Mouse (Mus musculus): ENCODE measurements around the gene Nup188. TPM values are rescaled to one million over a fixed set of nuclear protein-coding genes. Genes with fewer than 3 reads are reported as not detected.

Gene Nup188
- total RNA-seq, 2 experiments from 2014 or later, result 29.6 to 30.3 TPM

DNA sequence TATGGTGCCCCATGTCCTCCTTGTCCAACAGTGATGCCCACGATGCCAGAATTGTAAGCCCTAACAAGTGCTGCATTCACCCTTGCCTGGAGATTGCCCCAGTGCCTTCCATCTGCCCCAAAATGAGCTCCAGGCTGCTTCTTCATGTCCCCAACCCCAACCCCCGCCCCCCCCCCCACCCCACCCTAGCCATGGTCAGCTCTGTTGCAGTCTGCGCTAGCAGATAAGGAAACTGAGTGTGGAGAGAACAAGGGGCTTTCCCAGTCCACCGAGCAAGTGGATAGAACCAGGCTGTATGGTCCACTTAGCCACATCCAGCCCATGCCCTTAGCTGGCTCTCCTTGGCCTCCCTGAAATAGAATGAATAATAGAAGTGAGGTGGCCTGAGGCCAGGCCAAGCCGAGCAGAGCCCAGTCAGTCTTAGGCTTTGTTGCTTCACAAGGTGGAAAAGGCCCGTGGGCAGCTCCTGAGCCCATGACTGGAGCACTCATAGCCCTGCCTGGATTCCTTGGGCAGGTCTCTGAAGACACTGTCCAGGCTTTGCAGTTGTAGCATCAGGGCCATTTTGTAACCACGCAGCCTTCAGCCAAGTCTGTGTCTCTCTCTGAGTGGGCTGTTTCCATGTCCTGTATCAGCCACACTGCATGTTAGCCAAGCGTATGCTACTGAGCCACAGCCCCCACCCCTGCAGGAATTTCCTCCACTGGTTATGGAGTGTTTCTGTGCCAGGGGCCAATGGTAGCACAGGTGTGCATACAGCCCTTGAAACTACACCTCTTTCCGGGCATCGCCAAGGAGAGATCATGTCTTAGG lies 94.6 kb downstream of the Nup188 start:
- DNase-seq (ENCODE audit: low spot score in 2 of 2), result no peak

DNA sequence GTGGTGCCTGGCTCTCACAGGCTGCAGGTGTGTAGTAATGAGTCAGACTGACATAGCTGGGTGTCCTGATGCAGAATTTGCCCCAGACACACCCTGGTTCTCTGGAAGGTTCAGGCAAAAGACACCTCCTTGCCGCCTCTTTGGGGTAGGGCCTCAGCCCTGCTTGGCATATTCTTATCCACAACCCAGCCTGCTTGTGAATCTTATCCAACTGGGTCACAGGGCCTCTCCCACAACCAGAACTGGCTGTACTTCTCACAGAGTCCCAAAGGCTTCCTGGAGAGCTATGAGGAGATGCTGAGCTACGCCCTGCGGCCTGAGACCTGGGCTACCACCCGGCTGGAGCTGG lies 95.2 kb downstream of the Nup188 start:
- no peak for DNase-seq (ENCODE audit: low spot score in 2 of 2)

DNA sequence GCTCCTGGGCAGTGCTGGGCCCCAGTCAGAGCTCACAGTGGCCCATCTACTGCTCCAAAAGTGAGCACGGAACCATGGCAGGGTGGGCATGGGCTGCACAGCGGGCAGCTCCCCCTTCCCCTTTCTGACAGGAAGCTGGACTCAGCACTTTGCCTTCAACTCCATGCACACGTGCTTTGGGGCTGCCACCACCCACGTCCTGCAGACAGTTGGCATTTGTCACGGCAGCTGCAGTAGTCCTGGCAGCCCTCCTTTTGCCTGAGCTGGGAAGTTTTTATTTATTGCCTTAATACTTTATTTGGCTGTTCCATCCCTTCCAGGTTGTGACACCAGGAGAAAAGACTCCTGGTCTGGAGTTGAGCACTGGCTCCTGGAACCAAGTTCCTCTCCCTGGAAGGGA lies 98.6 kb downstream of the Nup188 start:
- no peak for DNase-seq (ENCODE audit: low spot score in 2 of 2)

DNA sequence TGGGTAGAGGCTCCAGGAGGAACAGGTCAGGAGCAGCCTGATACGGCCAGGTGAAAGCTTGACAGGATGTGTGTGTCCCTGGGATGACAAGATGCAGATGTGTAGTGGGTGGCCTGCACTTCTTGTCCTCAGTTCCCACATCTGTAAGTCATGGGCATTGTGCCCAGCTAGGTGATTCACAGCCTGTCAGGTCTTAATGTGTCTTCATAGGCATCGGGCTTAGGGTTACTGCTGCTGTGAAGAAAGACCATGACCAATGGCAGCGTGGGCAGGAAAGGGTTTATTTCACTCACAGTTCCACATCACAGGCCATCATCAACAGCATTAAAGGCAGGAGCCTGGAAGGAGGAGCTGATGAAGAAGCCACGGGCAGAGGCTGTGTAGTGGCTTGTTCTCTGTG lies 99.4 kb downstream of the Nup188 start:
- no peak for DNase-seq (ENCODE audit: low spot score in 2 of 2)

DNA sequence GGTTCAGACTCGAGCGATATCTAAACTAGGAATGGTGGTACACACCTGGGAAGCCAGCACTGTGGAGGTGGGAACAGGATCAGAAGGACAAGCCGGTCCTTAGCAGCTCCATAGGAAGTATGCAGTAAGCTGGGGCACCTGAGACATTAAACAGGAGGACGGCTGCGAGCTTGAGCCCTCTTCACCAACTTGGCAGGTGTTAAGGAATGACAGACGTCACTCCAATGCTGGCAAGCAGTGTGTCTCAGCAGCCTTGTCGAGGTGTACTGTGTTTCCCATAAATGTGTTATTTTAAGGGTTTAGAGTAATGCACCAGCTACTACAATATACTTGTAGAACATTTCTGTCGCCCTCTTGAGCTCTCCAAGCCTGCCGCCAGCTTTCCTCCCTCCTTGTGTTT lies 100.7 kb downstream of the Nup188 start:
- DNase-seq (ENCODE audit: low spot score in 2 of 2), result no peak

DNA sequence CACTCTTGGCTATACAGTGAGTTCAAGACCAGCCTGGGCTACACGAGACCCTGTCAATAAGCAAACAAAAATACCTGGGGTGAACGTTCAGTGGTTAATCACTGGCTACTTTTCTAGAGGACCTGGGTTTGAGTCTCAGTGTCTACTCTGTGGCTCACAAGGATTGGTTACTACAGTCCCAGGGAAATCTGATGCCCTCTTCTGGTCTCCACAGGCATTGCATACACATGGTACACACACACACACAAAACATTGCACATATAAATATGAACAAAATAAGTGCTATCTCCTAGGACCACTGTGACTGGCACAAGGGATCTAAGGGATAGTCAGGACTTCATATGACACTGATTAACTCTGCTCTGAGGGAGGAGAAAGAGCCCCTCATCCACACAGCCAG lies 102.8 kb downstream of the Nup188 start:
- no peak for DNase-seq (ENCODE audit: low spot score in 2 of 2)

DNA sequence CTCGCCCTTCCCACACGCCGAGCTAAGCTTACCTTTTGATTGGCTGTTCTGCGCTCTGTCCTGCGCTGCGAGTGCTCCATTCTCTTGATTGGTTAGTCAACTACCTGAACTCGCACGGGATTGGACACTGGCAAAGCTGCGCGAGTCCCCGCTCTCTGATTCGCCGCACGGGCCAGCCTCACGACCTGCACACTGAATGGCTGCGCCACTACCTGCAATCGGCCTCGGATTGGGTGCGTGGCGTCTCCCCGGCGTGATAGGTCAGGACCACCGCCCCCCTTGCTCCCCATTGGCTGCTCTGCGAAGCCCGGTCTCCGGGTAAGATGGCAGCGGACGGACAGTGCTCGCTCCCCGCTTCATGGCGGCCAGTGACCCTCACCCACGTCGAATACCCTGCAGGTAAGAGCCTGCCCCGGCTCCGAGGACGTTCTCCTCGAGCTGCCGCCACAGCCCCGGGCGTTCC lies 105.9 kb downstream of the Nup188 start, which contains the start of gene Dolpp1:
Gene Dolpp1 (plus strand): TSS at position 141 of the 463 bp plus-strand sequence.
- DNase-seq (ENCODE audit: low spot score in 2 of 2), result peak; percentile 84 to 89

DNA sequence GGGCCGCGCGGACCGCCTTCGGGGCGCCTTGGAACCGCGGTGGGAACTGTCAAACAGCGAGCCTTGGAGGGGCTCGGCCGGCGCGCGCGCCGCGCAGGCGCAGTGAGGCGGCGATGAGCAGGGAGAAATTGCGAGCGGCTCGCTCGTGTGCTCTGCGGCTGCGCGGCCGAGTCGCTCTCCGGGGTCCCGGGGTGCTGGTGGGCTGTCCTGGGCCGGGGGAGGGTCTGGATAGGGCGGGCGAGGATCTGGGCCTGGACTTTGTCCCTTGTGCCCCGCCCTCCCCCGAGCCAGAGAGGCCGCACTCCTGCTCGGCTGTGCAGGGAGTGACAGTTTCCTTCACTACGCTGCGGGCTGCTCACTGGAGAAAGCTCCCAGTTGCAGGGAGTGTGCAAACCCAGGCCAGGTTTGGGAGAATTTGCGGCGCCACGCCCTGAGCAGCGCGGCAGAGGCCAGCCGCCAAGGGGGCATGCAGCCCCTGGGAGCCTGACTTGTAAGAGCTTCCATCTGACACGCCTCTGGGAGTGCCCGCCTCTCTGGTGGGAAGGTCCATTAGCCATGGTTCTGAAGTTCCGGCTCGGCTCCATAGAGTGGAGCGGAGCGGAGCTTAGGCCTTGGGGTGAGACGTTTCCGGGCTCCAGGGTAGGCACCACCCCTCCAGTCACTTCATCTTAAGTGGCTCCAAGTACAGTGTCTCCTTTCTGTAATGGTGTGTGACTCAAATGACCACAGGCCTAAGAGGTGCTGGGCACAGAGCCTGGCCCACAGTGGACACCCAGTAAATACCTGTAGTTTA lies 106.6 kb downstream of the Nup188 start:
- peak; percentile 66 to 68 for DNase-seq (ENCODE audit: low spot score in 2 of 2)

DNA sequence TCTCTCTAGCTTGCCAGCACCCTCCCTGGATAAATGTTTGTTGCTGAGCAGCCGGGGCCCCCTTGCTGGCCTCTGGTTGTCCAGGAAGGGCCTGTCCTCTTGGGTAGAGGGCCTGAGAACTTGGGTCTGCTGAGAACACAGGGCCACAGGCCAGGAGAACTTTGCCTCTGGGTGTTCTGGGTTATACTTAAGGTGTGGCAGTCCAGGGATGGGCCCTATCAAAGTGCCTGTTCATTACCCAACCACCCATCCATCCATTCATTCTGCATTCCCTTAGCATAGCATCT lies 107.1 kb downstream of the Nup188 start:
- DNase-seq (ENCODE audit: low spot score in 2 of 2), result no peak

Small RNA genes lying within 50 kb of the gene (microRNA-seq; reads per million reads assigned to microRNA genes)
- 0 reads per million in 2 experiments for gene Gm47292 (ENCODE audit: borderline number of aligned reads in 2 of 2)

Other genes with a start within 250 kb of the Nup188 start
- gene Wdr34, start 237.5 kb upstream of the Nup188 start, total RNA-seq (2021), result 10 to 100 TPM; 15.9 to 18.3 TPM
- gene Set, start 229.0 kb upstream of the Nup188 start, total RNA-seq (2021), result 100 to 1,000 TPM; 210 to 272 TPM
- 1 to 10 TPM; 5.6 to 6.2 TPM for gene Pkn3, start 208.7 kb upstream of the Nup188 start, total RNA-seq (2021)
- gene Zdhhc12, start 192.7 kb upstream of the Nup188 start, total RNA-seq (2021), result 10 to 100 TPM in 1 of 2 experiments, 1 to 10 TPM in 1; 9.7 to 15.6 TPM
- 10 to 100 TPM; 31.6 to 40.4 TPM for gene Zer1, start 161.8 kb upstream of the Nup188 start, total RNA-seq (2021)
- gene Tbc1d13, start 152.7 kb upstream of the Nup188 start, total RNA-seq (2021), result 10 to 100 TPM; 38.5 to 53.2 TPM
- gene Endog, start 114.9 kb upstream of the Nup188 start, total RNA-seq (2021), result 10 to 100 TPM; 34.0 to 40.6 TPM
- gene Spout1, start 107.9 kb upstream of the Nup188 start, total RNA-seq (2021), result 10 to 100 TPM; 21.1 to 25.4 TPM
- 10 to 100 TPM; 18.2 to 26.3 TPM for gene Kyat1, start 80.5 kb upstream of the Nup188 start, total RNA-seq (2021)
- 10 to 100 TPM; 61.9 to 64.7 TPM for gene Lrrc8a, start 48.7 kb upstream of the Nup188 start, total RNA-seq (2021)
- 1 to 10 TPM; 1.4 to 2.3 TPM for gene Gm28035, start 45.8 kb upstream of the Nup188 start, total RNA-seq (2021)
- 10 to 100 TPM; 13.6 to 18.0 TPM for gene Phyhd1, start 20.2 kb upstream of the Nup188 start, total RNA-seq (2021)
- gene Gm28038, start 5.4 kb upstream of the Nup188 start, total RNA-seq (2021), result not detected
- 10 to 100 TPM; 40.8 to 41.6 TPM for gene Dolk, start 63 bp upstream of the Nup188 start, total RNA-seq (2021)
- gene Sh3glb2, start 72.9 kb downstream of the Nup188 start, total RNA-seq (2021), result 10 to 100 TPM; 88.6 to 92.1 TPM
- 100 to 1,000 TPM in 1 of 2 experiments, 10 to 100 TPM in 1; 83.1 to 102 TPM for gene Miga2, start 77.8 kb downstream of the Nup188 start, total RNA-seq (2021)
- 10 to 100 TPM; 13.2 to 15.2 TPM for gene Dolpp1, start 105.9 kb downstream of the Nup188 start, total RNA-seq (2021)
- 100 to 1,000 TPM; 175 to 243 TPM for gene Crat, start 129.4 kb downstream of the Nup188 start, total RNA-seq (2021)
- 100 to 1,000 TPM; 134 to 138 TPM for gene Ptpa, start 129.6 kb downstream of the Nup188 start, total RNA-seq (2021)
- 1 to 10 TPM; 3.1 to 5.1 TPM for gene Ier5l, start 187.8 kb downstream of the Nup188 start, total RNA-seq (2021)

All from adrenal gland, adult 18-20 months (tissue).